Mouse (Mus musculus) neural tube, embryonic 13.5 days (tissue): ENCODE data around the gene Zbed3. TPM values are rescaled to one million over a fixed set of nuclear protein-coding genes. Genes with fewer than 3 reads are reported as not detected.

ENCODE experiments used
- ATAC-seq: fragments of 200-750 bp; cut with Nextera tagmentation; 2 replicates; pipeline ENCODE4 v1.8.0; 2017; ENCODE audit warnings: low read depth, mild to moderate bottlenecking, moderate TSS enrichment, moderate library complexity
- H3K27ac ChIP-seq: fragments of 300-500 bp; sonication (generic); replicated peaks from 2 replicates; pipeline ENCODE4 v1.5.1; 2015; ENCODE audit warnings: moderate library complexity, mild to moderate bottlenecking, inconsistent platforms
- H3K27me3 ChIP-seq: fragments of 300-500 bp; sonication (generic); 2 replicates; pipeline ENCODE4 v1.6.1; 2015; ENCODE audit warnings: mild to moderate bottlenecking, inconsistent platforms
- H3K36me3 ChIP-seq: fragments of 300-500 bp; sonication (generic); 2 replicates; pipeline ENCODE4 v1.6.1; 2015; ENCODE audit warnings: mild to moderate bottlenecking, inconsistent platforms
- H3K4me1 ChIP-seq: fragments of 300-500 bp; sonication (generic); replicated peaks from 2 replicates; pipeline ENCODE4 v1.6.1; 2015; ENCODE audit warnings: inconsistent platforms
- H3K4me2 ChIP-seq: fragments of 300-500 bp; sonication (generic); 2 replicates; pipeline ENCODE4 v1.6.1; 2015; ENCODE audit warnings: inconsistent platforms, mild to moderate bottlenecking, moderate library complexity
- H3K4me3 ChIP-seq: fragments of 300-500 bp; sonication (generic); 2 replicates; pipeline ENCODE4 v1.5.1; 2015; ENCODE audit warnings: mild to moderate bottlenecking, inconsistent platforms
- H3K9ac ChIP-seq: fragments of 300-500 bp; sonication (generic); 2 replicates; pipeline ENCODE4 v1.6.1; 2015; ENCODE audit warnings: moderate library complexity, mild to moderate bottlenecking, inconsistent platforms
- H3K9me3 ChIP-seq: fragments of 300-500 bp; sonication (generic); 2 replicates; pipeline ENCODE4 v1.6.1; 2016; ENCODE audit warnings: inconsistent platforms
- WGBS: fragments of 180-500 bp; shearing (Covaris S2); methylation state at CpG from one replicate; pipeline ENCODE4 v1.1.7; 2015; 5-methylcytosine and 5-hydroxymethylcytosine counted together
- polyA plus RNA-seq: library from polyadenylated mRNA; unstranded; fragments of >200 nt; fragmentation: Nextera tagmentation; extraction: Ambion mirVana; gene quantifications from 2 replicates; pipeline ENCODE4 v1.2.1, GENCODE M21; 2015

Gene Zbed3
- polyA plus RNA-seq, 1 experiment from 2014 or later, result 38.2 TPM

DNA sequence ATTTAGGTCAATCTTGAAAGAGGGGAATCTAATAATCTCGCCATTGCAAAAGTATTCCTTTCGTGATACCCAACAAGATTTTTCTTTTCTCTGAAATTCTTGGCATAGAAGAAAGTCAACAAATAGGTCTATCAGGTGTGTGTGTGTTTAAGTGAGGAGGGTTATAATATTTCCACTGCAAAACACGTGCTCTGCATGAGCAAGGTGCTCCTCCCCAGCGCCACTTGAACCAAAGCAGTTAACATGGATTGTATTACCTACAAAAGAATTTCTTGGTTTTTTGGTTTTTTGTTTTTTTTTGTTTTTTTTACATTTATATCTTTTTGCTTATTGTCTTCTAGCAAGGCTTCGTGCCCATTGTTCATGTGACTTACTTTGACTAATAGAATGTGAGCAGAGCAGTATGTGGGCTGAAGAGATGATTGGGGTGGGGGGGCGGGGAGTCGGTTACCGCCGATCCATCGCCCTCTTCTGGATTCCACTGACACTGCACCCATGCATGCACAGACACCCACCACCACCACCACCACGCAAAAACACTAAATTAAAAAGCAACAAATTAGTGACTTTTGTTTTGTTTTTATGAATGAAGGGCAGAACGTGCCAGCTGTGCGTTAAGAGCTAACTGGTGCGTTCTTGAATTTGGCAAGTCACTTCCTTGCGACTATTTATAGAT lies 676 bp downstream of the Zbed3 start:
- Histone ChIP-seq H3K4me3 (peak overlapping the region; percentile 84), H3K4me1 (peaks cover 36% of the 10 kb centered on the region), H3K36me3 (no peaks in the 10 kb centered on the region), H3K9ac (peak overlapping the region; percentile 98), H3K9me3 (no peaks in the 10 kb centered on the region), H3K4me2 (peak overlapping the region; percentile 77), H3K27ac (peak overlapping the region; percentile 96), H3K27me3 (no peaks in the 10 kb centered on the region)
- ATAC-seq, result peak; percentile 71
- WGBS, result 25% methylated on average over 15 of the region's 15 CpGs

DNA sequence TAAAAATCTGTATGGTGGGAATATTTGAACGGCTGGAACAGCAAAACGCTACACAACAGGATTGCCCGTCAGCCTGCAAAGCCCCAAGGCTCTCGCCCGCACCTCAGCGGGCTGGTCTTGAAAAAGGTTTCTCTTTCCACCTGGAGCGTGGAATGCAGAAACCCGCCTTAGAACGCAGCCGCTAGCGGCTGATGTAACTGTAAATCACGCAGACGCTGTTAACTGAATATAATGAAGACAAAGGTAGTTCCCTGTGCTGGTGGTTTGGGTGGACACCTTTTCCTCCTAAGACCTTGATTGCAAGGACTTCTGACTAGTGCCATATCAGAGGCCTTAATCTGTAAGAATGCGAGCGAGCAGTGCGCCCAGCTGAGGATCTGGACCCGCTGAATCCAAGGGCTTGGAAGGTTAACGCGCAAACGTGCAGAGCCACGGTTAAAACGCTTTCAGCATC lies 1.2 kb downstream of the Zbed3 start:
- Histone ChIP-seq H3K4me1 (peaks cover 37% of the 10 kb centered on the region), H3K9ac (peak overlapping the region; percentile 98), H3K4me2 (peak overlapping the region; percentile 77), H3K27ac (peak overlapping the region; percentile 96), H3K27me3 (no peaks in the 10 kb centered on the region), H3K36me3 (no peaks in the 10 kb centered on the region), H3K9me3 (no peaks in the 10 kb centered on the region), H3K4me3 (peak overlapping the region; percentile 84)
- ATAC-seq, result peak; percentile 52
- under 1% methylated on average over 22 of the region's 22 CpGs for WGBS

- H3K4me2 ChIP-seq, result peak overlapping the region; percentile 77
- under 1% methylated on average over 59 of the region's 63 CpGs for WGBS
- ATAC-seq, result peak; percentile 64
- H3K4me3 ChIP-seq, result peak overlapping the region; percentile 84
- peak overlapping the region; percentile 96 for H3K27ac ChIP-seq
- peaks cover 37% of the 10 kb centered on the region for H3K4me1 ChIP-seq
- no peaks in the 10 kb centered on the region for H3K9me3 ChIP-seq
- no peaks in the 10 kb centered on the region for H3K27me3 ChIP-seq
- no peaks in the 10 kb centered on the region for H3K36me3 ChIP-seq
- peak overlapping the region; percentile 98 for H3K9ac ChIP-seq
Observed at GRCm38 (mm10) chr13:95325080-95325906, 1.9 kb downstream of the Zbed3 start.

DNA sequence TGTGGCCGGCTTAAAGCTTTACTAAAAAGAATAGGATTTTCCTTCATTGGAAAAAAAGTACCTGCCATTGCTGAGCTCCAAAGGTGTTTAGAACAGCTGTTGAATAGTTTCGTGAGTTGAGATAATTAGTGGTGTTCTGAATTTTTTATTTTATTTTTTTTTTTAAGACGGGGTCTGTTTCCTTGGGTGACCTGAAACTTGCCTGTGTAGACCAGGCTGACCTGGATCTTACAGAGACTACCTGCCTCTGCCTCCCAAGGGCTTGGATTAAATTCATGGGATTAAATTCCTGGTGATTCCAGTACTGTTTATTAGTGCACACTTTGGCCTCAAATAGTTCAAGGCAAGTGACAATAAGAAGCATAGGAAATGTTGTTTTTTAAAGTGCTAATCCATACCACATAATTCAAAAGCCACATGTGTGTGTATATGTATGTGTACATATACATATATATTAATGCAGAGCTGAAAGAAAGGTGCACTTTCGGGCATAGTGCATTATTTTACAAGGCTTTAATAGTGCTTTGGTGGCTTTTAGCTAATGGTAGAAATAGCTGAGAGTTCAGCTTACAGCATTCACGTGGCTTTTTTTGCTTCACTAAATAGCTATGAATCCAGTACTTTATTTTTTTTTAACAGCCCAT lies 2.6 kb downstream of the Zbed3 start:
- Histone ChIP-seq H3K27me3 (no peaks in the 10 kb centered on the region), H3K9me3 (no peaks in the 10 kb centered on the region), H3K27ac (peak overlapping the region; percentile 96), H3K36me3 (no peaks in the 10 kb centered on the region), H3K4me2 (peak overlapping the region; percentile 77), H3K4me1 (peaks cover 37% of the 10 kb centered on the region), H3K4me3 (peak overlapping the region; percentile 84), H3K9ac (peak overlapping the region; percentile 98)
- WGBS, result 20% methylated on average over 5 of the region's 5 CpGs
- no peak for ATAC-seq

DNA sequence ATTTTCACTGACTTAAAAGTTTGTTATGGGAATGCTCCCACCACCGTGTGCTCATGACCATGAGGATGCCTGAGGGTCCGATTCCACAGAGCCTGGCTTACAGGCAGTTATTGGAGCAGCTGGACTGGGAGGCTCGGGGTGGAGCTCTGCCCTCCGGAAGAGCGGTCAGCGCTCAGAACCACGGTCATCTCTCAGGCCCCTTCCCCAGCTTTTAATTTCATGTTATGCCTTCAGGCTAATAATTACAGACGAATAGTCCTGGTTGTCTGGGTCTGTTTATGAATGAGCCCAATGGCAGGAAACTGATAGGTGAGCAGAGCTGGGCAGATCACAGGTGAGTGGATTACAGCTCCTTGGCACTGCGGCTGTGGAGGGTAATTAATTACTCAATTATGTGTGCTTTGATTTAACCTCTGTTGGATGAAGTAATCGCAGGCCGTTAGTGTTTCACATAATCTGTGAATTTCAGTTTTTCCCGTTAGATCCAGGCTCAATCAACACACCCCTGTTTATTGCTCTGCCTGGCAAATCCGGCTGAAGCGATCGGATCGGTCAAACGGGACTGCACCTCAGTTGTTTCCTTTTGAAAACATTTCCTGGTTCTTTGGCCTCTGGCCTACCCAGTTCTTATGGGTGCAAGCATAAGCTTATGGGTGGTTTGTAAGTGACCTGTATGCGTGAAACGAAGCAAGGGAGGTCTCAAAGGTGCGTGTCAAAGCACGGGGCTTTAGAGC lies 3.4 kb downstream of the Zbed3 start:
- Histone ChIP-seq H3K4me1 (peaks cover 37% of the 10 kb centered on the region), H3K4me2 (peak overlapping the region; percentile 77), H3K9me3 (no peaks in the 10 kb centered on the region), H3K36me3 (no peaks in the 10 kb centered on the region), H3K4me3 (peak overlapping the region; percentile 84), H3K27me3 (no peaks in the 10 kb centered on the region), H3K9ac (peak overlapping the region; percentile 98), H3K27ac (peak overlapping the region; percentile 96)
- 5% methylated on average over 21 of the region's 21 CpGs for WGBS
- no peak for ATAC-seq

DNA sequence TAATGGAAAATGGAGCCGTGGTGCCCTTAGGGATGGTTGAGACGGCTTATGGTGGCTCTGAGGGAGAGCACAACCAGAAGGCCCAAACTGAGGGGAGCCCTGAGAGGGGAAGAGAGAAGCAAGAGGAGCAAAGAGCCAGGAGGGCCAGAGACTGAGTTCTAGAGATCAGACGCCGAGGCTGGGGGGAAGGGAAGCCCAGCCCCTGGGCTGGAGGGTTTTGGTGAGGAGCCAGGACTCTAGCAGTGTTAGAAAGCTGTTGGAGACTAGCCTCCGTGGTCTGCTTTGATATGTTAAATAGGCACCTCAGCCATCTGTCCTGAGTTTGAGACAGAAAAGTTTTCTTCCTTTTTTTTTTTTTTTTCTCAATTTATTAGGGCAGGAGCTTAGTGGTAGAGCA lies 3.9 kb downstream of the Zbed3 start:
- H3K4me1 ChIP-seq, result peaks cover 43% of the 10 kb centered on the region
- H3K36me3 ChIP-seq, result no peaks in the 10 kb centered on the region
- H3K9ac ChIP-seq, result peak overlapping the region; percentile 98
- 2% methylated on average over 5 of the region's 5 CpGs for WGBS
- no peaks in the 10 kb centered on the region for H3K27me3 ChIP-seq
- peak overlapping the region; percentile 77 for H3K4me2 ChIP-seq
- peak overlapping the region; percentile 84 for H3K4me3 ChIP-seq
- peak overlapping the region; percentile 96 for H3K27ac ChIP-seq
- H3K9me3 ChIP-seq, result no peaks in the 10 kb centered on the region
- ATAC-seq, result peak; percentile 12; the same call in 1 of the 2 replicates

GRCm38 (mm10) chr13:95328767-95329166 lies 5.4 kb downstream of the Zbed3 start:
- no peaks in the 10 kb centered on the region for H3K27me3 ChIP-seq
- H3K36me3 ChIP-seq, result no peaks in the 10 kb centered on the region
- no peak overlapping the region for H3K27ac ChIP-seq
- no peak overlapping the region for H3K4me3 ChIP-seq
- WGBS, result 73% methylated on average over 11 of the region's 11 CpGs
- no peak overlapping the region for H3K4me2 ChIP-seq
- H3K4me1 ChIP-seq, result peaks cover 45% of the 10 kb centered on the region
- 0 out of 2 replicates have a peak, but pooled peaks cover 4% of the 10 kb centered on the region for H3K9me3 ChIP-seq
- H3K9ac ChIP-seq, result no peak overlapping the region
- ATAC-seq, result no peak

DNA sequence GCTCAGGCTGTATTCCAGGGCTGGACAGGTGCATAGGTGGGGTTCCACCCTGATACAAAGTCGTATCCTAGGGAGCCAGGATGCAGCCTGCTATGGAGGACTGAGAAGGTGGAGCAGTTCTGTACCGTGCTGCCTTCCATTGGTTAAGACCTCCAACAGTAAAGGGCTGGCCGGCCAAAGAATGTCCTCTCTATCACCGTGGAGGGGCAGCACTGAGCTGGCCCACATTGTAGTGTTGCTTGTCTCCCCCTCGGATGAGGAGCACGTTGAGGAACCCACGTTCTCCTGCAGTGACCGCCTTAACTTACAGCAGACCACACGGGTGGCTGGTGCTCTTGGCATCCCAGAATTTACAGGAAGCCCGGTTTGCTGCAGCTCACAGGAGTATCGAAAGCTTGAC lies 7.1 kb downstream of the Zbed3 start:
- Histone ChIP-seq H3K27me3 (no peaks in the 10 kb centered on the region), H3K27ac (no peak overlapping the region), H3K36me3 (no peaks in the 10 kb centered on the region), H3K4me1 (peaks cover 45% of the 10 kb centered on the region), H3K4me3 (no peak overlapping the region), H3K4me2 (no peak overlapping the region), H3K9me3 (0 out of 2 replicates have a peak, but pooled peaks cover 4% of the 10 kb centered on the region), H3K9ac (no peak overlapping the region)
- ATAC-seq, result no peak
- 58% methylated on average over 11 of the region's 11 CpGs for WGBS

DNA sequence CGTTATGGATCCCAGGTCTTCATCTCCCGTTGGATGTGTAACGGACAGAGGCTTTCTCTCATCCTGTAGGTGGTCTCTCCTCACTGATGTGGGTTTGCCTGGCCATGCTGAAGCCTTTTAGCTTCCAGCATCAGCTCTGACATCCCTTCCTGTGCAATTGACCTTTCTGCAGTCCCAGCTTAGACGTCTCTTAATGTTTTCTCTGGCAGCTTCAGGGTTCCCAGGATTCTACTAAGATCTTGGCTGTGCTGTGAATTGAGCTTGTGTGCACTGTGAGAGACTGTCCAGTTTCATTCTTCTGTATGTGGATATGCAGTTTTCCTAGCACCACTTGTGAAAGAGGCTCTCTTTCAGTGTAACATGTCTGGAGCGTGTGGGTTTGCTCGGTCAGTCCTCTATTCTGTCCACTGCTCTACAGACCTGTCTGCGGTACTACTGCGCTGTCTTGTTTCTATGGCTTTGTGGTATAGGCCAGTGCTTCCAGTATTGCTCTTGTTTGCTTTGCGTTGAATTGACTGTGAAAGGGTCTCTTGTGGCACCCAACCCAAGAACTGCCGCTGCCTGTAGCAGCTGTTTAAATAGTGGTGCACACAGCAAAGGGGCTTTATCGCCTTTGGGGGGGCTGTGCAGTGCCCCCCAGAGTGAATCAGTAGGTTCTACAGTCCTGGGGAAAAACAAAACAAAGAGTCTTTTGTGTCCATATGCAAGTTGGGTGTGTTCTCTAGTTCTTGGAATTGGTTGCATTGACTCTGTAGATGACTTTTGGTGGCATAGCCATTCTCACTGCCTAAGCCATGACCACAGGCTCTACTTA lies 8.9 kb downstream of the Zbed3 start:
- H3K9me3 ChIP-seq, result 0 out of 2 replicates have a peak, but pooled peaks cover 4% of the 10 kb centered on the region
- no peak overlapping the region for H3K27ac ChIP-seq
- no peak overlapping the region for H3K4me3 ChIP-seq
- no peak overlapping the region for H3K9ac ChIP-seq
- peaks cover 33% of the 10 kb centered on the region for H3K4me1 ChIP-seq
- no peak for ATAC-seq
- H3K4me2 ChIP-seq, result no peak overlapping the region
- H3K27me3 ChIP-seq, result no peaks in the 10 kb centered on the region
- H3K36me3 ChIP-seq, result peaks cover 12% of the 10 kb centered on the region
- 69% methylated on average over 11 of the region's 11 CpGs for WGBS

- peak overlapping the region; percentile 19 for H3K4me3 ChIP-seq
- H3K27me3 ChIP-seq, result no peaks in the 10 kb centered on the region
- peak; percentile 68 for ATAC-seq
- 0 out of 2 replicates have a peak, but pooled peaks cover 4% of the 10 kb centered on the region for H3K9me3 ChIP-seq
- H3K4me2 ChIP-seq, result peak overlapping the region; percentile 37
- peaks cover 14% of the 10 kb centered on the region for H3K4me1 ChIP-seq
- 54% methylated on average over 40 of the region's 40 CpGs for WGBS
- H3K36me3 ChIP-seq, result peaks cover 40% of the 10 kb centered on the region
- no peak overlapping the region for H3K27ac ChIP-seq
- no peak overlapping the region for H3K9ac ChIP-seq
Observed at GRCm38 (mm10) chr13:95336122-95336677, 12.8 kb downstream of the Zbed3 start.
